19 mouse cellular contexts compared by ENCODE assay signal in the genomic region with DNA sequence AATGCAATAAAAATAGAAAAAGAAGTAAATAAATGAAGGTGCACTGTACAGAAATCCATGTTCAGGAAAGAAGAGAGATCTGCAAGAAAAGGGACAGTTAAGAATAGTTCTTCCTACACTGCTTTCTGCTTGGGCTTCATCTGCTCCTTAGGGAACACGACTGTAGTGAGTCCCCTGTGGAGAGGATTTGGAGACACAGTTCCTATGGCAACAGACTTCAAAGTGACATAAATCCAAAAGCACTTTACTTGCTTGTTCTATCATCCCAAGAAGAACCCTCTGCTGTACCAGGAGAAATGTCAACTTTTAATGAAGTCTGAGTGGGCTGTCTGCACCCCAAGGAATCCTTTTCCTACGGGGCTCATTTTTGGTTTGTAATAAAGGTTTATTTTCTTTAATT. TPM values are rescaled to one million over a fixed set of nuclear protein-coding genes. Genes with fewer than 3 reads are reported as not detected.
A peak's percentile ranks its signal among the peaks of the same experiment; 100 is the strongest.
DNase-seq lines count a peak whose midpoint lies in the region; ATAC-seq lines count a peak whose summit lies in the region.
"Had no signal": no experiment of that assay in that cellular context is flagged by ENCODE, and none has a peak within 500 bp of the region (broad histone marks: within the 10 kb centered on the region; RNA-seq: fewer than 3 reads in every experiment).

No protein-coding gene starts in this region.

- no peak overlapping the region for H3K4me3 ChIP-seq in forebrain, embryonic 14.5 days (ENCODE audit: low read depth, low read length)
- H3K4me3 ChIP-seq in forebrain, embryonic 12.5 days (replicated peaks), result no peak overlapping the region
- no peak overlapping the region for H3K4me3 ChIP-seq in midbrain, embryonic 11.5 days (ENCODE audit: low read depth, low read length)
- H3K4me3 ChIP-seq in midbrain, embryonic 10.5 days, result no peak overlapping the region
- no peak overlapping the region for H3K4me3 ChIP-seq in forebrain, embryonic 15.5 days
- no peak overlapping the region for H3K4me3 ChIP-seq in midbrain, embryonic 16.5 days (ENCODE audit: low read depth, low read length)
- H3K4me3 ChIP-seq: embryonic facial prominence, embryonic 13.5 days; heart, embryonic 15.5 days; hindbrain, embryonic 12.5 days; limb, embryonic 13.5 days had no signal

- H3K36me3 ChIP-seq in forebrain, embryonic 14.5 days (ENCODE audit: control insufficient read depth, insufficient read depth, low read length), result no peaks in the 10 kb centered on the region
- no peaks in the 10 kb centered on the region for H3K36me3 ChIP-seq in forebrain, embryonic 12.5 days (replicated peaks)
- H3K36me3 ChIP-seq in midbrain, embryonic 11.5 days (ENCODE audit: control insufficient read depth, insufficient read depth, low read length), result no peaks in the 10 kb centered on the region
- H3K36me3 ChIP-seq in midbrain, embryonic 10.5 days, result no peaks in the 10 kb centered on the region
- H3K36me3 ChIP-seq in forebrain, embryonic 15.5 days, result no peaks in the 10 kb centered on the region
- H3K36me3 ChIP-seq in midbrain, embryonic 16.5 days (ENCODE audit: control insufficient read depth, insufficient read depth, low read length), result no peaks in the 10 kb centered on the region
- H3K36me3 ChIP-seq: embryonic facial prominence, embryonic 13.5 days; heart, embryonic 15.5 days; hindbrain, embryonic 12.5 days; limb, embryonic 13.5 days had no signal

- H3K4me2 ChIP-seq in forebrain, embryonic 14.5 days (ENCODE audit: low read length), result no peak overlapping the region
- H3K4me2 ChIP-seq in forebrain, embryonic 12.5 days, result no peak overlapping the region
- H3K4me2 ChIP-seq in midbrain, embryonic 11.5 days, result no peak overlapping the region
- no peak overlapping the region for H3K4me2 ChIP-seq in forebrain, embryonic 15.5 days (replicated peaks)
- no peak overlapping the region for H3K4me2 ChIP-seq in midbrain, embryonic 16.5 days (ENCODE audit: low read length)
- H3K4me2 ChIP-seq: embryonic facial prominence, embryonic 13.5 days; heart, embryonic 15.5 days; hindbrain, embryonic 12.5 days; limb, embryonic 13.5 days had no signal

- H3K4me1 ChIP-seq in forebrain, embryonic 14.5 days (ENCODE audit: control insufficient read depth, insufficient read depth, low read length), result no peaks in the 10 kb centered on the region
- 0 out of 2 replicates have a peak, but pooled peaks cover 3% of the 10 kb centered on the region for H3K4me1 ChIP-seq in forebrain, embryonic 12.5 days
- H3K4me1 ChIP-seq in midbrain, embryonic 11.5 days (ENCODE audit: control insufficient read depth, insufficient read depth, low read length), result peaks cover 2% of the 10 kb centered on the region; the same call in 1 of the 2 replicates
- peaks cover 9% of the 10 kb centered on the region for H3K4me1 ChIP-seq in midbrain, embryonic 10.5 days
- H3K4me1 ChIP-seq in forebrain, embryonic 15.5 days, result no peaks in the 10 kb centered on the region
- no peaks in the 10 kb centered on the region for H3K4me1 ChIP-seq in midbrain, embryonic 16.5 days (ENCODE audit: control insufficient read depth, insufficient read depth, low read length)
- H3K4me1 ChIP-seq: embryonic facial prominence, embryonic 13.5 days; heart, embryonic 15.5 days; hindbrain, embryonic 12.5 days; limb, embryonic 13.5 days had no signal

- peak; percentile 15; the same call in 1 of the 2 replicates for ATAC-seq in forebrain, embryonic 14.5 days
- no peak for ATAC-seq in forebrain, embryonic 12.5 days (ENCODE audit: low FRiP score)
- ATAC-seq in midbrain, embryonic 11.5 days (ENCODE audit: low FRiP score), result peak; percentile 68
- 0 out of 2 replicates have a peak, but pooled peaks have one; percentile 51 for ATAC-seq in forebrain, embryonic 15.5 days (replicated peaks)
- peak; percentile 86 for ATAC-seq in midbrain, embryonic 16.5 days

- H3K27ac ChIP-seq in forebrain, embryonic 14.5 days (ENCODE audit: low read depth, low read length), result no peak overlapping the region
- H3K27ac ChIP-seq in forebrain, embryonic 12.5 days, result no peak overlapping the region
- H3K27ac ChIP-seq in midbrain, embryonic 11.5 days (ENCODE audit: low read depth, low read length), result no peak overlapping the region
- H3K27ac ChIP-seq in midbrain, embryonic 10.5 days (replicated peaks), result no peak overlapping the region
- H3K27ac ChIP-seq in forebrain, embryonic 15.5 days (replicated peaks), result no peak overlapping the region
- H3K27ac ChIP-seq in midbrain, embryonic 16.5 days (ENCODE audit: low read length), result no peak overlapping the region
- H3K27ac ChIP-seq: embryonic facial prominence, embryonic 13.5 days; heart, embryonic 15.5 days; hindbrain, embryonic 12.5 days; limb, embryonic 13.5 days had no signal

- DNase-seq in forebrain, embryonic 14.5 days (ENCODE audit: low spot score), result peak; percentile 14
- DNase-seq in midbrain, embryonic 11.5 days (ENCODE audit: low spot score, missing footprints), result no peak
- DNase-seq in midbrain, embryonic 10.5 days (ENCODE audit: low spot score), result no peak
- DNase-seq in thymus, postnatal 36 days, result no peak
- no peak for DNase-seq in heart, postnatal 4 days
- DNase-seq: adrenal gland, adult 2 months; cerebellum, adult 9-11 months; kidney, adult 18-20 months; kidney, postnatal 36 days; lung, adult 18-20 months had no signal

- H3K9me3 ChIP-seq in forebrain, embryonic 14.5 days (replicated peaks; ENCODE audit: control insufficient read depth, low read length), result no peaks in the 10 kb centered on the region
- H3K9me3 ChIP-seq in forebrain, embryonic 12.5 days, result no peaks in the 10 kb centered on the region
- H3K9me3 ChIP-seq in midbrain, embryonic 11.5 days (ENCODE audit: control insufficient read depth, low read length), result no peaks in the 10 kb centered on the region
- no peaks in the 10 kb centered on the region for H3K9me3 ChIP-seq in midbrain, embryonic 10.5 days (replicated peaks)
- no peaks in the 10 kb centered on the region for H3K9me3 ChIP-seq in forebrain, embryonic 15.5 days
- no peaks in the 10 kb centered on the region for H3K9me3 ChIP-seq in midbrain, embryonic 16.5 days (replicated peaks; ENCODE audit: control insufficient read depth, low read length, poor library complexity, severe bottlenecking)
- H3K9me3 ChIP-seq: embryonic facial prominence, embryonic 13.5 days; heart, embryonic 15.5 days; hindbrain, embryonic 12.5 days; limb, embryonic 13.5 days had no signal

- WGBS in forebrain, embryonic 14.5 days, result 18% methylated on average over 2 of the region's 2 CpGs
- WGBS in forebrain, embryonic 12.5 days, result 22% methylated on average over 2 of the region's 2 CpGs
- 11% methylated on average over 2 of the region's 2 CpGs for WGBS in midbrain, embryonic 11.5 days
- 22% methylated on average over 2 of the region's 2 CpGs for WGBS in midbrain, embryonic 10.5 days
- 17% methylated on average over 2 of the region's 2 CpGs for WGBS in forebrain, embryonic 15.5 days
- 3% methylated on average over 2 of the region's 2 CpGs for WGBS in midbrain, embryonic 16.5 days

- H3K27me3 ChIP-seq in forebrain, embryonic 14.5 days (replicated peaks; ENCODE audit: control insufficient read depth, insufficient read depth, low read length), result no peaks in the 10 kb centered on the region
- H3K27me3 ChIP-seq in forebrain, embryonic 12.5 days, result no peaks in the 10 kb centered on the region
- H3K27me3 ChIP-seq in midbrain, embryonic 11.5 days (ENCODE audit: control insufficient read depth, insufficient read depth, low read length), result no peaks in the 10 kb centered on the region
- H3K27me3 ChIP-seq in midbrain, embryonic 10.5 days (ENCODE audit: low read depth, poor library complexity, severe bottlenecking), result no peaks in the 10 kb centered on the region
- H3K27me3 ChIP-seq in forebrain, embryonic 15.5 days, result no peaks in the 10 kb centered on the region
- no peaks in the 10 kb centered on the region for H3K27me3 ChIP-seq in midbrain, embryonic 16.5 days (ENCODE audit: control insufficient read depth, insufficient read depth, low read depth, low read length)
- H3K27me3 ChIP-seq: embryonic facial prominence, embryonic 13.5 days; heart, embryonic 15.5 days; hindbrain, embryonic 12.5 days; limb, embryonic 13.5 days had no signal

- H3K9ac ChIP-seq in forebrain, embryonic 14.5 days (ENCODE audit: low read length), result no peak overlapping the region
- no peak overlapping the region for H3K9ac ChIP-seq in forebrain, embryonic 12.5 days
- no peak overlapping the region for H3K9ac ChIP-seq in midbrain, embryonic 11.5 days (ENCODE audit: low read length)
- H3K9ac ChIP-seq in forebrain, embryonic 15.5 days (replicated peaks), result no peak overlapping the region
- H3K9ac ChIP-seq in midbrain, embryonic 16.5 days (ENCODE audit: low read depth, low read length), result no peak overlapping the region
- H3K9ac ChIP-seq: embryonic facial prominence, embryonic 13.5 days; heart, embryonic 15.5 days; hindbrain, embryonic 12.5 days; limb, embryonic 13.5 days had no signal

RNA-seq across cellular contexts. Expression of gene Olfr145, which starts 5.6 kb away (rescaled TPM):
- not detected in 2 replicates for polyA plus RNA-seq in forebrain, embryonic 14.5 days (2014; fragmentation: Nextera tagmentation; extraction: Ambion mirVana)
- polyA plus RNA-seq in forebrain, embryonic 12.5 days (2016; fragmentation: Nextera tagmentation; extraction: Ambion mirVana), result not detected in 2 replicates
- polyA plus RNA-seq in midbrain, embryonic 11.5 days (2014; fragmentation: Nextera tagmentation; extraction: Ambion mirVana), result not detected in 2 replicates
- not detected in 2 replicates for polyA plus RNA-seq in midbrain, embryonic 10.5 days (2016; fragmentation: Nextera tagmentation; extraction: Ambion mirVana)
- not detected in 2 replicates for polyA plus RNA-seq in forebrain, embryonic 15.5 days (2015; fragmentation: Nextera tagmentation; extraction: Ambion mirVana)
- polyA plus RNA-seq in midbrain, embryonic 16.5 days (2015; fragmentation: Nextera tagmentation; extraction: Ambion mirVana), result not detected in 2 replicates
- total RNA-seq in heart, postnatal 4 days (2021), result not detected
- total RNA-seq: adrenal gland, adult 2 months had no signal
- polyA plus RNA-seq: adrenal gland, adult 2 months; embryonic facial prominence, embryonic 13.5 days; gonadal fat pad, adult 2 months; heart, embryonic 15.5 days; hindbrain, embryonic 12.5 days; limb, embryonic 13.5 days; stomach, embryonic 16.5 days had no signal

RNA-seq across cellular contexts. Expression of gene Olfr878, which starts 26.7 kb away (rescaled TPM):
- not detected in 2 replicates for polyA plus RNA-seq in forebrain, embryonic 14.5 days (2014; fragmentation: Nextera tagmentation; extraction: Ambion mirVana)
- 0.06 TPM in 1 of 2 replicates, not detected in the other for polyA plus RNA-seq in forebrain, embryonic 12.5 days (2016; fragmentation: Nextera tagmentation; extraction: Ambion mirVana)
- polyA plus RNA-seq in midbrain, embryonic 11.5 days (2014; fragmentation: Nextera tagmentation; extraction: Ambion mirVana), result not detected in 2 replicates
- not detected in 2 replicates for polyA plus RNA-seq in midbrain, embryonic 10.5 days (2016; fragmentation: Nextera tagmentation; extraction: Ambion mirVana)
- polyA plus RNA-seq in forebrain, embryonic 15.5 days (2015; fragmentation: Nextera tagmentation; extraction: Ambion mirVana), result not detected in 2 replicates
- not detected in 2 replicates for polyA plus RNA-seq in midbrain, embryonic 16.5 days (2015; fragmentation: Nextera tagmentation; extraction: Ambion mirVana)
- total RNA-seq in heart, postnatal 4 days (2021), result not detected
- total RNA-seq: adrenal gland, adult 2 months had no signal
- polyA plus RNA-seq: adrenal gland, adult 2 months; embryonic facial prominence, embryonic 13.5 days; gonadal fat pad, adult 2 months; heart, embryonic 15.5 days; hindbrain, embryonic 12.5 days; limb, embryonic 13.5 days; stomach, embryonic 16.5 days had no signal

RNA-seq across cellular contexts. Expression of gene Olfr877, which starts 36.9 kb away (rescaled TPM):
- not detected in 2 replicates for polyA plus RNA-seq in forebrain, embryonic 14.5 days (2014; fragmentation: Nextera tagmentation; extraction: Ambion mirVana)
- not detected in 2 replicates for polyA plus RNA-seq in forebrain, embryonic 12.5 days (2016; fragmentation: Nextera tagmentation; extraction: Ambion mirVana)
- polyA plus RNA-seq in midbrain, embryonic 11.5 days (2014; fragmentation: Nextera tagmentation; extraction: Ambion mirVana), result not detected in 2 replicates
- polyA plus RNA-seq in midbrain, embryonic 10.5 days (2016; fragmentation: Nextera tagmentation; extraction: Ambion mirVana), result not detected in 2 replicates
- not detected in 2 replicates for polyA plus RNA-seq in forebrain, embryonic 15.5 days (2015; fragmentation: Nextera tagmentation; extraction: Ambion mirVana)
- polyA plus RNA-seq in midbrain, embryonic 16.5 days (2015; fragmentation: Nextera tagmentation; extraction: Ambion mirVana), result not detected in 2 replicates
- total RNA-seq in heart, postnatal 4 days (2021), result not detected
- polyA plus RNA-seq: embryonic facial prominence, embryonic 13.5 days; heart, embryonic 15.5 days; hindbrain, embryonic 12.5 days; limb, embryonic 13.5 days; stomach, embryonic 16.5 days had no signal
